Mouse (Mus musculus) megakaryocyte, adult 5-6 weeks (primary cell): ENCODE data around the gene Nell2. TPM values are rescaled to one million over a fixed set of nuclear protein-coding genes. Genes with fewer than 3 reads are reported as not detected.

Source experiments
- ATAC-seq: 2 replicates; pipeline ENCODE4 v1.8.0; 2016; ENCODE audit warnings: mild to moderate bottlenecking, inconsistent platforms; ENCODE audit not compliant: poor library complexity, severe bottlenecking
- total RNA-seq, 2 experiments: library from RNA; stranded (forward) in 1 of 2; stranded (reverse) in 1 of 2; fragments of 153-499, 151-499 nt in 1 of 2; fragments of 221-1000, 200-1000 nt in 1 of 2; gene quantifications; 2 replicates each; pipeline versions ENCODE4 v1.2.3 to v1.2.4; 2015 to 2017

The Nell2 gene
- total RNA-seq, 2 experiments from 2014 or later = not detected

GRCm38 (mm10) chr15:95366506-95366905 is 161.9 kb downstream of the Nell2 start:
- ATAC-seq = no peak

- no peak for ATAC-seq
Measured at GRCm38 (mm10) chr15:95354806-95355205, 173.6 kb downstream of the Nell2 start.

- no peak for ATAC-seq
Measured at GRCm38 (mm10) chr15:95334323-95335296, 193.7 kb downstream of the Nell2 start.

GRCm38 (mm10) chr15:95333229-95333628 is 195.1 kb downstream of the Nell2 start:
- no peak for ATAC-seq

GRCm38 (mm10) chr15:95330926-95331325 is 197.4 kb downstream of the Nell2 start:
- no peak for ATAC-seq

GRCm38 (mm10) chr15:95322744-95323143 is 205.6 kb downstream of the Nell2 start:
- ATAC-seq = no peak

- ATAC-seq = no peak
Measured at GRCm38 (mm10) chr15:95316626-95317025, 211.7 kb downstream of the Nell2 start.

- no peak for ATAC-seq
Measured at GRCm38 (mm10) chr15:95314808-95315145, 213.6 kb downstream of the Nell2 start.

GRCm38 (mm10) chr15:95314121-95314807 is 214.1 kb downstream of the Nell2 start:
- no peak for ATAC-seq

- ATAC-seq = no peak
Measured at GRCm38 (mm10) chr15:95313286-95313685, 215.1 kb downstream of the Nell2 start.

GRCm38 (mm10) chr15:95304102-95304501 is 224.3 kb downstream of the Nell2 start:
- ATAC-seq = no peak

- no peak for ATAC-seq
Measured at GRCm38 (mm10) chr15:95296561-95296960, 231.8 kb downstream of the Nell2 start.

- ATAC-seq = no peak
Measured at GRCm38 (mm10) chr15:95289047-95289446, 239.3 kb downstream of the Nell2 start.

GRCm38 (mm10) chr15:95285199-95285598 is 243.2 kb downstream of the Nell2 start:
- no peak for ATAC-seq

- no peak for ATAC-seq
Measured at GRCm38 (mm10) chr15:95280986-95281385, 247.4 kb downstream of the Nell2 start.

GRCm38 (mm10) chr15:95278001-95278400 is 250.4 kb downstream of the Nell2 start:
- no peak for ATAC-seq

GRCm38 (mm10) chr15:95276556-95276955 is 251.8 kb downstream of the Nell2 start:
- no peak for ATAC-seq

GRCm38 (mm10) chr15:95275553-95275952 is 252.8 kb downstream of the Nell2 start:
- no peak for ATAC-seq

- no peak for ATAC-seq
Measured at GRCm38 (mm10) chr15:95273236-95273635, 255.1 kb downstream of the Nell2 start.

- no peak for ATAC-seq
Measured at GRCm38 (mm10) chr15:95272167-95272566, 256.2 kb downstream of the Nell2 start.

- ATAC-seq = no peak
Measured at GRCm38 (mm10) chr15:95259671-95260450, 268.5 kb downstream of the Nell2 start.
